14 mouse cellular contexts compared by ENCODE assay signal in genomic region chr13:3544925-3545324, GRCm38 (mm10). TPM values are rescaled to one million over a fixed set of nuclear protein-coding genes. Genes with fewer than 3 reads are reported as not detected.
A peak's percentile ranks its signal among the peaks of the same experiment; 100 is the strongest.
DNase-seq lines count a peak whose midpoint lies in the region; ATAC-seq and TF ChIP-seq lines count a peak whose summit lies in the region.
"Had no signal": no experiment of that assay in that cellular context is flagged by ENCODE, and none has a peak within 500 bp of the region (broad histone marks: within the 10 kb centered on the region; RNA-seq: fewer than 3 reads in every experiment).

No protein-coding gene starts in this region.

- H3K27ac ChIP-seq in heart, embryonic 16.5 days (ENCODE audit: low read length), result no peak overlapping the region
- H3K27ac ChIP-seq in heart, embryonic 10.5 days, result no peak overlapping the region
- H3K27ac ChIP-seq in intestine, postnatal 0 days (ENCODE audit: low read depth, low read length), result 0 out of 2 replicates have a peak overlapping the region, but pooled peaks have one; percentile 8
- H3K27ac ChIP-seq: hindbrain, embryonic 12.5 days had no signal

- 0 out of 2 replicates have a peak, but pooled peaks have one; percentile 12 for ATAC-seq in heart, embryonic 16.5 days (replicated peaks; ENCODE audit: extremely low read depth, insufficient read depth, low FRiP score)
- peak; percentile 87 for ATAC-seq in intestine, postnatal 0 days
- peak; percentile 37; the same call in 1 of the 2 replicates for ATAC-seq in monocyte, adult 5-6 weeks (replicated peaks; ENCODE audit: insufficient number of reproducible peaks, low FRiP score, low TSS enrichment, poor library complexity, severe bottlenecking)
- ATAC-seq: activated CD4-positive, CD25-positive, alpha-beta regulatory T cell, adult 4 months; forebrain, embryonic 16.5 days had no signal

- H3K36me3 ChIP-seq in heart, embryonic 16.5 days (ENCODE audit: control insufficient read depth, insufficient read depth), result peaks cover 7% of the 10 kb centered on the region; the same call in 1 of the 2 replicates
- peaks cover 19% of the 10 kb centered on the region for H3K36me3 ChIP-seq in heart, embryonic 10.5 days
- peaks cover 15% of the 10 kb centered on the region for H3K36me3 ChIP-seq in intestine, postnatal 0 days (ENCODE audit: control insufficient read depth, insufficient read depth)

- no peak for DNase-seq in heart, embryonic 10.5 days (ENCODE audit: low spot score)
- DNase-seq in brain, adult 2 months (ENCODE audit: low read depth, low spot score), result peak; percentile 29
- no peak for DNase-seq in cerebellum, postnatal 14 days
- DNase-seq in adrenal gland, postnatal 4 days (ENCODE audit: low spot score in 2 of 2), result no peak
- DNase-seq in layer of hippocampus, postnatal 10 days (ENCODE audit: low spot score in 2 of 2), result no peak
- DNase-seq: kidney, adult 18-20 months; lung, postnatal 36 days; thymus, adult 18-20 months had no signal

- H3K4me1 ChIP-seq in heart, embryonic 16.5 days (ENCODE audit: control insufficient read depth, insufficient read depth, low read length), result peaks cover 51% of the 10 kb centered on the region
- peaks cover 16% of the 10 kb centered on the region for H3K4me1 ChIP-seq in heart, embryonic 10.5 days
- peaks cover 18% of the 10 kb centered on the region for H3K4me1 ChIP-seq in intestine, postnatal 0 days (replicated peaks; ENCODE audit: control insufficient read depth, insufficient read depth, low read length)

- no peaks in the 10 kb centered on the region for H3K27me3 ChIP-seq in heart, embryonic 16.5 days (ENCODE audit: control insufficient read depth, insufficient read depth, low read length)
- no peaks in the 10 kb centered on the region for H3K27me3 ChIP-seq in heart, embryonic 10.5 days (ENCODE audit: insufficient read depth, poor library complexity, severe bottlenecking)
- H3K27me3 ChIP-seq in intestine, postnatal 0 days (replicated peaks; ENCODE audit: control insufficient read depth, insufficient read depth, low read length), result no peaks in the 10 kb centered on the region
- H3K27me3 ChIP-seq: hindbrain, embryonic 12.5 days had no signal

- no peak overlapping the region for H3K4me2 ChIP-seq in heart, embryonic 16.5 days (ENCODE audit: low read depth, low read length)
- no peak overlapping the region for H3K4me2 ChIP-seq in intestine, postnatal 0 days (replicated peaks; ENCODE audit: low read depth)
- H3K4me2 ChIP-seq: hindbrain, embryonic 12.5 days had no signal

- H3K9me3 ChIP-seq in heart, embryonic 16.5 days (replicated peaks; ENCODE audit: control insufficient read depth, low read length), result no peaks in the 10 kb centered on the region
- no peaks in the 10 kb centered on the region for H3K9me3 ChIP-seq in heart, embryonic 10.5 days
- H3K9me3 ChIP-seq in intestine, postnatal 0 days (ENCODE audit: control insufficient read depth), result no peaks in the 10 kb centered on the region
- H3K9me3 ChIP-seq: hindbrain, embryonic 12.5 days had no signal

- no peak overlapping the region for H3K4me3 ChIP-seq in heart, embryonic 16.5 days (ENCODE audit: low read length)
- H3K4me3 ChIP-seq in heart, embryonic 10.5 days, result no peak overlapping the region
- H3K4me3 ChIP-seq in intestine, postnatal 0 days (ENCODE audit: low read depth, low read length), result no peak overlapping the region
- H3K4me3 ChIP-seq: hindbrain, embryonic 12.5 days had no signal

- TF ChIP-seq CTCF in intestine, postnatal 0 days (IDR thresholded peaks at IDR 0.05; ENCODE audit: low read depth), result peak; percentile 28

- 59% methylated on average over 5 of the region's 5 CpGs for WGBS in heart, embryonic 16.5 days
- whole genome bisulfite sequencing in heart, embryonic 10.5 days, result 76% methylated on average over 5 of the region's 5 CpGs
- WGBS in intestine, postnatal 0 days, result 35% methylated on average over 5 of the region's 5 CpGs

- no peak overlapping the region for H3K9ac ChIP-seq in heart, embryonic 16.5 days (ENCODE audit: low read length)
- H3K9ac ChIP-seq in intestine, postnatal 0 days (ENCODE audit: low read depth, low read length), result no peak overlapping the region
- H3K9ac ChIP-seq: hindbrain, embryonic 12.5 days had no signal

RNA-seq across cellular contexts. Expression of gene Gdi2, which starts 7.1 kb away (rescaled TPM):
- 325 and 342 TPM in 2 replicates for polyA plus RNA-seq in heart, embryonic 16.5 days (2015; fragmentation: Nextera tagmentation; extraction: Ambion mirVana)
- 344 and 362 TPM in 2 replicates for polyA plus RNA-seq in heart, embryonic 10.5 days (2016; fragmentation: Nextera tagmentation; extraction: Ambion mirVana)
- polyA plus RNA-seq in intestine, postnatal 0 days (2015; fragmentation: Nextera tagmentation; extraction: Ambion mirVana), result 450 and 460 TPM in 2 replicates
- total RNA-seq in monocyte, adult 5-6 weeks (2017), result 468 to 620 TPM (median 514 TPM) in 3 replicates
- total RNA-seq in adrenal gland, postnatal 4 days (2021), result 100 to 1,000 TPM; 369 to 394 TPM
- 100 to 1,000 TPM; 338 to 356 TPM for total RNA-seq in layer of hippocampus, postnatal 10 days (2021)

Comparison
In these comparisons a context has a peak if more than half of its experiments do, and no peak if none do; other contexts are left out.
1. ATAC-seq: peak in every context shown above with its lines; median percentile 87 in intestine, postnatal 0 days; 37 in monocyte, adult 5-6 weeks; 12 in heart, embryonic 16.5 days.